7 mouse cellular contexts compared by ENCODE assay signal in the genomic region with DNA sequence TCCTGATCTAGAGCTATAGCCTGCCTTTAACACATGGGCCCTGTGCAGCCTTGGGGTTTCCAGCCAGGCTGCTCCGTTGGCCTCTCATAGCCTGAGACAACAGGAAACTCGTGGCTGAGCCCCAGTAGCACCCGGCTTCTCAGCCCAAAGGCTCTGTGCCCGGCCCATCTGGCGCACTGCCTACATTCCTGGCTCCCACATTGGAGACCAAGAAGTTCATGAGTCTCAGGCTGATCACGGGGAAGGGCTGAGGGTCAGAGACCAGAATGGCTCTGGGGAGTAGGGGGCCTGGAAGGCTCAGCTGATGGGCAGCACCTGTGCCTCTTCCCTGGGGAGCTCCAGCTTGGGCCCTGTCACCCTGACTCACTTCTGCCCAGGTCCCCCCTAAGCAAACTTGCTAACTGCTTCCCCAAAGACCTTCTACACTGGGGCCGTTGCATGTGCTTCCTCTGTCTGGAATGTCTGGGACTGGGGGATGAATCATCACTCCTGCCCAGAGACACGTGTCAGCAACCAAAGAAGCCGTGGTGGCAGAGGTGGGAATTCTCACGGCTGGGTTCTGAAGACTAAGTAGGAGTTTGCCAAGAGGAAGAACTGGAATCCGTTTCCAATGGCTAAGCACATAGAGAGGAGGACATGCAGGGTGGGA. TPM values are rescaled to one million over a fixed set of nuclear protein-coding genes. Genes with fewer than 3 reads are reported as not detected.
A peak's percentile ranks its signal among the peaks of the same experiment; 100 is the strongest.
DNase-seq lines count a peak whose midpoint lies in the region; ATAC-seq lines count a peak whose summit lies in the region.

No protein-coding gene starts in this region.

- peak; percentile 70 for DNase-seq in ovary, adult 18-20 months (ENCODE audit: low spot score)
- no peak for DNase-seq in ovary, postnatal 10 days (ENCODE audit: low spot score)
- peak; percentile 63 for DNase-seq in cerebellum, adult 9-11 months
- DNase-seq in heart, postnatal 10 days: peak; percentile 78 to 82
- DNase-seq in lung, postnatal 14 days: peak; percentile 78
- DNase-seq in spleen, adult 18-20 months: no peak

- no peak for ATAC-seq in megakaryocyte progenitor cell, adult 5-6 weeks (replicated peaks; ENCODE audit: poor library complexity)

- intact Hi-C loops in heart, postnatal 10 days (cut with DNase I): no loop called here

RNA-seq across cellular contexts. Expression of a gene that starts 2.2 kb away (rescaled TPM):
- 1 to 10 TPM; 4.2 to 4.6 TPM for total RNA-seq in heart, postnatal 10 days (2021)
- total RNA-seq in megakaryocyte progenitor cell, adult 5-6 weeks (2015): 16.0 and 17.1 TPM in 2 replicates
- 22.0 and 29.0 TPM in 2 replicates for total RNA-seq in megakaryocyte progenitor cell, adult 5-6 weeks (2017)

RNA-seq across cellular contexts. Expression of a gene that starts 28.2 kb away (rescaled TPM):
- total RNA-seq in heart, postnatal 10 days (2021): under 1 TPM; 0.12 to 0.14 TPM
- 0.25 and 0.32 TPM in 2 replicates for total RNA-seq in megakaryocyte progenitor cell, adult 5-6 weeks (2015)
- 0.12 TPM in 1 of 2 replicates, not detected in the other for total RNA-seq in megakaryocyte progenitor cell, adult 5-6 weeks (2017)

Comparison
In these comparisons a context has a peak if more than half of its experiments do, and no peak if none do; other contexts are left out.
1. DNase-seq: peak in ovary, adult 18-20 months (single experiment), cerebellum, adult 9-11 months (single experiment), heart, postnatal 10 days (2 of 2) and lung, postnatal 14 days (single experiment); none in ovary, postnatal 10 days (single experiment) and spleen, adult 18-20 months (0 of 2).